Mouse (Mus musculus) kidney, embryonic 14.5 days (tissue): Measurements from ENCODE around the gene Krtcap3. TPM values are rescaled to one million over a fixed set of nuclear protein-coding genes. Genes with fewer than 3 reads are reported as not detected.

Experiments used
- ATAC-seq: fragments of 200-750 bp; cut with Nextera tagmentation; 2 replicates; pipeline ENCODE4 v1.8.0; 2017; ENCODE audit warnings: moderate number of reproducible peaks, mild to moderate bottlenecking, moderate TSS enrichment, moderate library complexity; ENCODE audit not compliant: low FRiP score, low TSS enrichment
- H3K27ac ChIP-seq: fragments of 300-500 bp; sonication (generic); 2 replicates; pipeline ENCODE4 v1.5.1; 2014; ENCODE audit warnings: low read depth, mild to moderate bottlenecking, low read length, moderate library complexity, mixed read lengths
- H3K27me3 ChIP-seq: fragments of 300-500 bp; sonication (generic); 2 replicates; pipeline ENCODE4 v1.6.1; 2014; ENCODE audit warnings: mild to moderate bottlenecking, low read length; ENCODE audit not compliant: control insufficient read depth, insufficient read depth
- H3K36me3 ChIP-seq: fragments of 300-500 bp; sonication (generic); 2 replicates; pipeline ENCODE4 v1.6.1; 2014; ENCODE audit warnings: low read length, mixed read lengths; ENCODE audit not compliant: control insufficient read depth, insufficient read depth
- H3K4me1 ChIP-seq: fragments of 300-500 bp; sonication (generic); 2 replicates; pipeline ENCODE4 v1.6.1; 2014; ENCODE audit warnings: low read length, mixed read lengths; ENCODE audit not compliant: control insufficient read depth, insufficient read depth
- H3K4me2 ChIP-seq: fragments of 300-500 bp; sonication (generic); replicated peaks from 2 replicates; pipeline ENCODE4 v1.6.1; 2014; ENCODE audit warnings: low read depth, mild to moderate bottlenecking, low read length
- H3K4me3 ChIP-seq: fragments of 300-500 bp; sonication (generic); 2 replicates; pipeline ENCODE4 v1.5.1; 2014; ENCODE audit warnings: mild to moderate bottlenecking, low read length
- H3K9ac ChIP-seq: fragments of 300-500 bp; sonication (generic); 2 replicates; pipeline ENCODE4 v1.6.1; 2014; ENCODE audit warnings: low read depth, mild to moderate bottlenecking, low read length, moderate library complexity
- H3K9me3 ChIP-seq: fragments of 300-500 bp; sonication (generic); 2 replicates; pipeline ENCODE4 v1.6.1; 2016; ENCODE audit warnings: low read length; ENCODE audit not compliant: control insufficient read depth
- WGBS: fragments of 180-500 bp; shearing (Covaris S2); extraction: QIAGEN DNeasy Blood & Tissue Kit; methylation state at CpG from one replicate; pipeline ENCODE4 v1.1.7; 2014; 5-methylcytosine and 5-hydroxymethylcytosine counted together
- polyA plus RNA-seq: library from polyadenylated mRNA; unstranded; fragments of >200 nt; fragmentation: Nextera tagmentation; extraction: Ambion mirVana; gene quantifications from 2 replicates; pipeline ENCODE4 v1.2.1, GENCODE M21; 2014

The Krtcap3 gene
- polyA plus RNA-seq, 1 experiment from 2014 or later = 28.0 TPM

- no peaks in the 10 kb centered on the region; the same call in 1 of the 2 replicates for H3K4me1 ChIP-seq
- H3K9me3 ChIP-seq = no peaks in the 10 kb centered on the region
- 2% methylated on average over 11 of the region's 11 CpGs for WGBS
- ATAC-seq = no peak
- peak overlapping the region; percentile 95; the same call in 1 of the 2 replicates for H3K27ac ChIP-seq
- peak overlapping the region; percentile 64 for H3K4me2 ChIP-seq
- no peaks in the 10 kb centered on the region for H3K27me3 ChIP-seq
- peak overlapping the region; percentile 85 for H3K9ac ChIP-seq
- peak overlapping the region; percentile 87 for H3K4me3 ChIP-seq
- no peaks in the 10 kb centered on the region for H3K36me3 ChIP-seq
Observed at GRCm38 (mm10) chr5:31219474-31219873, 32.0 kb upstream of the Krtcap3 start.

DNA sequence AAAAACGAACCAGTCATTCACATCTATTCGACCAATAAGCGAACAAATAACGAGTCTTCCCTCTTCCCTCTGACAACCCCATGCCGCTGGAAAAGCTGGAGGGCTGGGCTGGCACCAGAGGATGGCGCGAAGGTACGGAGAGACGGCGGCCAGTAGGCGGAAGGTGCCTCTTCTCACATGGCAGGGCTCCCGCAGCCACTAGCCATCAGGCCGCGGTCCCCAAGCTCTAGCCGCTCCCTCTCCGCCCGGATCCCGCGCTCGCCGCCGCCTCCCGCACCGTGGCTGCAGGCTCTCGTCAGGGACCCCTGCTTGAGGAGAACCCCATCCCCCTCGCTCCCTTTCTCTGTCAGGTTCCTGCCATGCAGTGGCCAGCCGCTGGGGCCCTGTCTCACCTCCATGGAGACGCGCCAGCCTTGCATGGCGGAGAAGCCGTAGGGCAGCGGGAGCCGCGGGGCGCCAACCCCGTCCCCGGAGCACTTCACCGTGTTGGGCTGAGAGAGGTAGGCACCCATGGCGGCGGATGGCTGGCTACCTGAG is 31.5 kb upstream of the Krtcap3 start:
- H3K4me2 ChIP-seq = peak overlapping the region; percentile 64
- H3K27me3 ChIP-seq = no peaks in the 10 kb centered on the region
- no peaks in the 10 kb centered on the region for H3K36me3 ChIP-seq
- H3K9me3 ChIP-seq = no peaks in the 10 kb centered on the region
- H3K4me3 ChIP-seq = peak overlapping the region; percentile 87
- H3K27ac ChIP-seq = peak overlapping the region; percentile 95
- peak; percentile 78 for ATAC-seq
- WGBS = under 1% methylated on average over 39 of the region's 40 CpGs
- no peaks in the 10 kb centered on the region; the same call in 1 of the 2 replicates for H3K4me1 ChIP-seq
- H3K9ac ChIP-seq = peak overlapping the region; percentile 85

GRCm38 (mm10) chr5:31220448-31221303 is 30.8 kb upstream of the Krtcap3 start, which contains the start of gene Ppm1g:
Gene Ppm1g (minus strand): TSS chr5:31220687.
- WGBS = under 1% methylated on average over 69 of the region's 70 CpGs

GRCm38 (mm10) chr5:31221304-31221945 is 30.1 kb upstream of the Krtcap3 start:
- Histone ChIP-seq H3K4me2 (peak overlapping the region; percentile 64), H3K9ac (peak overlapping the region; percentile 85), H3K36me3 (no peaks in the 10 kb centered on the region), H3K9me3 (no peaks in the 10 kb centered on the region), H3K27me3 (no peaks in the 10 kb centered on the region), H3K27ac (peak overlapping the region; percentile 95), H3K4me1 (no peaks in the 10 kb centered on the region; the same call in 1 of the 2 replicates), H3K4me3 (peak overlapping the region; percentile 87)
- WGBS = 18% methylated on average over 11 of the region's 11 CpGs
- ATAC-seq = no peak

More at GRCm38 (mm10) chr5:31220448-31221303, 30.8 kb upstream of the Krtcap3 start, which contains the start of gene Ppm1g:
- Histone ChIP-seq H3K4me2 (peak within 1 kb of the TSS; percentile 64), H3K27ac (peak within 1 kb of the TSS; percentile 95), H3K36me3 (no peaks in the 10 kb centered on the region), H3K9ac (peak within 1 kb of the TSS; percentile 85), H3K4me3 (peak within 1 kb of the TSS; percentile 87), H3K27me3 (no peaks in the 10 kb centered on the region), H3K9me3 (no peaks in the 10 kb centered on the region), H3K4me1 (no peaks in the 10 kb centered on the region; the same call in 1 of the 2 replicates)
- peak; percentile 96 for ATAC-seq

DNA sequence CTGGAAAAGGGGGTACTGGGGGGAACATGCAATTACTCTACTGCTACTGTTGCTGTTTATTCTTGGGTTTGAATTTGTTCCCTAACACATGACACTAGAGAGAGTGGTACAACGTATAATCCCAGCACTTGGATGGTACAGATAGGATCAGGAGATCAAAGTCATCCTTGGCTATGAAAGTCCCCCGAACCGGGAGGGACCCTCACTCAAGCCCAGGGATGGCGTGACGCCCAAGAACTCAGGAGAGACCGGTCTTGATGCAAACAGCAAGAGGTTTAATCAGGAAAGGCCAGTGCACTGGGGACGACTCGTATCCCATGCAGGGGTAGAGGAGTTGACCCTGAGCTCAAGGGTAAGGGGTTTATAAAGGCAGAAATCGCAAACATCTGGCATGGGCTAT is 28.8 kb upstream of the Krtcap3 start:
- H3K9ac ChIP-seq = no peak overlapping the region
- no peak for ATAC-seq
- H3K9me3 ChIP-seq = no peaks in the 10 kb centered on the region
- H3K4me2 ChIP-seq = no peak overlapping the region
- no peak overlapping the region for H3K4me3 ChIP-seq
- H3K27ac ChIP-seq = no peak overlapping the region
- H3K4me1 ChIP-seq = no peaks in the 10 kb centered on the region; the same call in 1 of the 2 replicates
- no peaks in the 10 kb centered on the region for H3K27me3 ChIP-seq
- no peaks in the 10 kb centered on the region for H3K36me3 ChIP-seq
- 95% methylated on average over 9 of the region's 9 CpGs for WGBS

DNA sequence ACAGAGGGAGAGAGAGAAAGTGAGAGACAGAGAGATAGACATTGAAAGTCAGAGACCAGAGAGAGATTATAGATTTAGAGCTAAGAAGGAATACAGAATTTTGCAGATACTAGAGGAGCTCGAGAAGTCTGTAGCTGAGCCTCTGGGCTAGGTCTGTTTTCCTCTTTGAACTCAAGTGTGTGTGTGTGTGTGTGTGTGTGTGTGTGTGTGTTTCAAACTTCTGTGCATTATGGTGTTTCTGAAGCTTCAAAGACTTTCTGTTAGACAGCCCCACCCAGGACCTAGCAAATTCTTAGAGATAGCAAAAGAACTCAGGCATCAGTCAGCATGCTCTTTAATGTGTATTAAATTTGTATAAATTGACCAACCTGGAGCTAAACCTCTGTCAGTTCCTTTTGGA is 24.9 kb upstream of the Krtcap3 start:
- H3K4me2 ChIP-seq = no peak overlapping the region
- H3K27me3 ChIP-seq = no peaks in the 10 kb centered on the region
- H3K4me1 ChIP-seq = no peaks in the 10 kb centered on the region
- H3K36me3 ChIP-seq = no peaks in the 10 kb centered on the region
- no peak overlapping the region for H3K27ac ChIP-seq
- no peak overlapping the region for H3K9ac ChIP-seq
- no peaks in the 10 kb centered on the region for H3K9me3 ChIP-seq
- no peak overlapping the region for H3K4me3 ChIP-seq
- 81% methylated on average over 1 of the region's 1 CpGs for WGBS
- no peak for ATAC-seq

- H3K36me3 ChIP-seq = peaks cover 23% of the 10 kb centered on the region
- H3K4me2 ChIP-seq = peak within 1 kb of the TSS; percentile 59
- H3K9me3 ChIP-seq = peaks cover 3% of the 10 kb centered on the region; the same call in 1 of the 2 replicates
- peaks cover 8% of the 10 kb centered on the region for H3K4me1 ChIP-seq
- peak within 1 kb of the TSS; percentile 91 for H3K9ac ChIP-seq
- peak; percentile 98 for ATAC-seq
- peak within 1 kb of the TSS; percentile 84 for H3K4me3 ChIP-seq
- no peaks in the 10 kb centered on the region for H3K27me3 ChIP-seq
- peak within 1 kb of the TSS; percentile 97 for H3K27ac ChIP-seq
- under 1% methylated on average over 50 of the region's 103 CpGs for WGBS
Observed at GRCm38 (mm10) chr5:31240637-31241521, 10.6 kb upstream of the Krtcap3 start, which contains the start of the genes Nrbp1 and Gm9970. Gene Nrbp1 (plus strand): TSS chr5:31240864. Gene Gm9970 (minus strand): TSS chr5:31241232.

DNA sequence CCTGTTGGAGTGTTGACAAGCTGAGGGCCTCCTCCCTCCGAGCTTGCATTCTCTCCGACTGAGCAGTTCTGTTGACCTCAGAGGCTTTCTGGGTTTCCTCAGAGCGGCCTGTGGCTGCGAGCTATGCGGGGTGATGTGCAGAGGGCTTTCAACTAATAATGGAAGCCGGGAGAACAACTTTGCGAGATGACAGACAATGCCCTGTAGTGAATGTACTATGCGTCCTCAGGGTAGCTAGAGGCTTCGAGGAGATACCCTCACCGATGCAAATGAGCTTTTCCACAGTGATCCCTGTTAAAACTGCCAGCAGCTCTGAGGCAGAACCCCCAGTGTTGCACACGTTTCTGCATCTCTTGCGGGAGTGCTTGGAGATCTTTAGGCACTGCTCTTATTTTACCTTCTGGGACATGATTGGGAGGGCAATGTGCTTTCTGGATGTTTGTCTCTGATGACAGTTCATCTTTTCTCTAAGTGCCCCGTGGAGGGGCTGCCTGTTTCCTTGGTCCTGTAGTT is 9.9 kb upstream of the Krtcap3 start:
- H3K9me3 ChIP-seq = no peaks in the 10 kb centered on the region
- peak overlapping the region; percentile 84 for H3K4me3 ChIP-seq
- H3K27me3 ChIP-seq = no peaks in the 10 kb centered on the region
- peak overlapping the region; percentile 97 for H3K27ac ChIP-seq
- peaks cover 30% of the 10 kb centered on the region for H3K36me3 ChIP-seq
- H3K9ac ChIP-seq = peak overlapping the region; percentile 91
- ATAC-seq = no peak
- H3K4me1 ChIP-seq = peaks cover 8% of the 10 kb centered on the region
- under 1% methylated on average over 13 of the region's 13 CpGs for WGBS
- peak overlapping the region; percentile 59 for H3K4me2 ChIP-seq
